Mouse (Mus musculus) retina, adult 2 months (tissue): ENCODE measurements at regions not wholly inside any gene's neighbourhood (a gene's known extent, or its start where the extent isn't known, plus 50 kb on each side); places are given as distances from the start of the nearest gene placed in this dataset.

Experiments used
- DNase-seq: peaks from one replicate; pipeline ENCODE4 v3.0.0-alpha.2; 2012; ENCODE audit warnings: low read depth, low spot score

GRCm38 (mm10) chr11:112720652-112721051 is 61.4 kb upstream of the Sox9 start:
- DNase-seq: no peak

- no peak for DNase-seq
Observed at GRCm38 (mm10) chr11:112722936-112723335, 59.1 kb upstream of the Sox9 start.

GRCm38 (mm10) chr11:112728154-112728952 is 53.7 kb upstream of the Sox9 start:
- no peak for DNase-seq
